Mouse (Mus musculus) erythroblast, embryonic 14.5 days (primary cell): Measurements from ENCODE around the gene Col27a1.

Experiments used
- GATA1 ChIP-seq: IDR thresholded peaks from 2 replicates; pipeline ENCODE4 v1.6.1; 2012; ENCODE audit warnings: low read length, inconsistent platforms, mixed read lengths
- TAL1 ChIP-seq: IDR thresholded peaks from 3 replicates; pipeline ENCODE4 v1.6.1; 2012; ENCODE audit warnings: low read length, inconsistent platforms, mixed read lengths

GRCm38 (mm10) chr4:63342491-63342890 lies 128.7 kb downstream of the Col27a1 start:
- TF ChIP-seq TAL1, result no peak
- TF ChIP-seq GATA1, result no peak
